Mouse (Mus musculus) embryonic fibroblast, embryonic 13.5 days (primary cell): ENCODE measurements around the gene B230118H07Rik.

Experiments used
- CTCF ChIP-seq: IDR thresholded peaks from 2 replicates; pipeline ENCODE4 v1.5.1; 2011; ENCODE audit warnings: mild to moderate bottlenecking, control low read depth, low read length, moderate library complexity, borderline replicate concordance; ENCODE audit not compliant: insufficient read depth
- POLR2A ChIP-seq: IDR thresholded peaks from 2 replicates; pipeline ENCODE4 v1.6.1; 2011; ENCODE audit warnings: low read depth, mild to moderate bottlenecking, control low read depth, low read length, moderate library complexity

DNA sequence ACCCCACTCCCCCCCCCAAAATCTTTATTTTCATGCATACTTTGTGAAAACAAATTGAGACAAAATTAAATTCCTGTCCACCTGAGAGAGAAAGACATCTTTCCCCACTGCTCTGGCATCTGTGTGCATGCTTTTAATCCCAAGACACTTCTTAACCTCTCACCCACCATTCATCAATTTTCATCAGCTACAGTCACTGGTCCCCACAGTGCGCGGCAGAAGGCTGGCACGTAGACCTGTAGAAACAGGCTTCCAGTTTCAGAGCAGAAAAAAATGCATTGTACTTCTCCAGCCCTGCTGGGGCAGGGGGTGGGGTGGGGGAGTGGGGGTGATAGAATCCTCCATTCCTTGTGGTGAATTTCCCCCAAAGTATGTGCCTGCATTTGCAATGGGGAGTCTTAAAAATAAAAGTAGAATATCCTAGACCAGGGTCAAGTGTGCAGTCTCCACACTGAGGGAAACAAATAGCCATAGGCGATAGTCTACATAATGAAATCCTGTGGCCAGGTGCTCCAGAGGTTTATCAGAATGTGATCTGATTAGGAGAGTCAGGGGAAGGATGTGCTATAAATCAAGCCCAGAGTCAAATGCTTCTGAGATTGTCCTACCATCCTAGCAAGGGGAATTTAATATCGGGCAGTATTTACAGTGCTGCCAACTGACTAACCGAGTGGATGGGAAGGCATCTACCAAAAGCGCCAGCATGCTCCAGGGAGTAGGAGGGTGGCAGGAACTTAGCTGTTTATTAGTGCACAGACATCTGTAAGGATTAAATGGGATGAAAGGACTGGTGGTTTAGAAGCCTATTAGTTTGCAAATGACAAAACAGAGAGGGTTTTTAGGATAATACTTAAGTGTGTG, 10.1 kb downstream of the B230118H07Rik start:
- TF ChIP-seq CTCF (no peak), POLR2A (no peak)
